ENCODE assay signal across 17 mouse cellular contexts in the genomic region with DNA sequence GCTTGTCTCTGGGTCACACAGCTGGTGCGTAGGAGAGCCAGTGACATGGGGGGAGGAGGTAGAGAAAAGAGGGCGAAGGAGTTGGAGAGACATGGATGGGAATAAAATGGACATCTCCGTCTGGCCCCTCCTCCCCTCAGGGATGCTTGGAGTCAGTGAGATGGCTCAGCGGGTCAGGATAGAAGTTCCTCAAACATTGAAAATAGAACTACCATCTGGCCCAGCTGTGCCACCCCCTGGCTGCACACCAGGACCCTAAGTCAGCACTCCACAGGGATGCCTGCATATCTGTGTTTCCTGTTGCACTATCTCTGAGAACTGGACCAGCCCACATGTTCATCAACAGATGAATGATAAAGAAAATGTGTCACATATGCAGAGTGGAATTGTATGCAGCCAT. TPM values are rescaled to one million over a fixed set of nuclear protein-coding genes. Genes with fewer than 3 reads are reported as not detected.
DNase-seq lines count a peak whose midpoint lies in the region; TF ChIP-seq lines count a peak whose summit lies in the region.
"Had no signal": no experiment of that assay in that cellular context is flagged by ENCODE, and none has a peak within 500 bp of the region (broad histone marks: within the 10 kb centered on the region; RNA-seq: fewer than 3 reads in every experiment).

No protein-coding gene starts in this region.

- H3K4me3 ChIP-seq in bone marrow macrophage, adult 2 months (ENCODE audit: insufficient read depth, low read length): no peak overlapping the region
- H3K4me3 ChIP-seq: embryonic facial prominence, embryonic 10.5 days; embryonic facial prominence, embryonic 12.5 days; forebrain, embryonic 13.5 days; forebrain, embryonic 15.5 days had no signal

- H3K27ac ChIP-seq in bone marrow macrophage, adult 2 months (ENCODE audit: insufficient read depth, low read depth, low read length): peak overlapping the region; percentile 17; the same call in 1 of the 2 replicates
- H3K27ac ChIP-seq: embryonic facial prominence, embryonic 10.5 days; embryonic facial prominence, embryonic 12.5 days; forebrain, embryonic 13.5 days; forebrain, embryonic 15.5 days had no signal

- TF ChIP-seq CTCF in bone marrow macrophage, adult 2 months (IDR thresholded peaks at IDR 0.05; ENCODE audit: low read depth, low read length): no peak

- peaks cover 26% of the 10 kb centered on the region for H3K4me1 ChIP-seq in bone marrow macrophage, adult 2 months (ENCODE audit: control insufficient read depth, insufficient read depth, low read length)
- H3K4me1 ChIP-seq: embryonic facial prominence, embryonic 12.5 days had no signal

- no peak for TF ChIP-seq POLR2A in bone marrow macrophage, adult 2 months (IDR thresholded peaks at IDR 0.05; ENCODE audit: borderline replicate concordance, low read depth, low read length)

- peak; percentile 96 for DNase-seq in heart, adult 11 months
- no peak for DNase-seq in heart, postnatal 14 days
- DNase-seq in cerebellum, adult 8-10 months: no peak
- DNase-seq in gastrocnemius, postnatal 14 days: no peak
- DNase-seq: adrenal gland, adult 8-10 months; adrenal gland, postnatal 36 days; cerebellum, adult 11 months; cerebellum, adult 18-20 months; cerebellum, adult 9-10 months; cerebellum, postnatal 10 days; cerebellum, postnatal 25 days; forebrain, postnatal 0 days had no signal

- intact Hi-C loops in heart, postnatal 14 days (cut with DNase I): no loop called here
- intact Hi-C loops in gastrocnemius, postnatal 14 days (cut with DNase I; ENCODE audit: low total_unique reads): no loop called here

RNA-seq across cellular contexts. Expression of a gene that starts 19.5 kb away (rescaled TPM):
- total RNA-seq in heart, postnatal 14 days (2021): 1 to 10 TPM; 2.3 to 2.9 TPM
- 136 and 152 TPM in 2 replicates for polyA plus RNA-seq in bone marrow macrophage, adult 2 months (2012; ENCODE audit: insufficient read depth, insufficient read length, missing spikeins)
- 1 to 10 TPM; 1.6 to 1.8 TPM for total RNA-seq in gastrocnemius, postnatal 14 days (2021)

RNA-seq across cellular contexts. Expression of a gene that starts 32.5 kb away (rescaled TPM):
- total RNA-seq in heart, postnatal 14 days (2021): 100 to 1,000 TPM; 272 to 279 TPM
- polyA plus RNA-seq in bone marrow macrophage, adult 2 months (2012; ENCODE audit: insufficient read depth, insufficient read length, missing spikeins): 129 and 138 TPM in 2 replicates
- 100 to 1,000 TPM; 141 to 160 TPM for total RNA-seq in gastrocnemius, postnatal 14 days (2021)
